Mouse (Mus musculus): ENCODE results near the gene Scgb1b29.
"Not testable (repeated sequence)": the region's sequence is repeated elsewhere in the genome, so short reads cannot be mapped to it uniquely, and the experiment has no call there.

Gene Scgb1b29

GRCm38 (mm10) chr7:32441241-32441640 lies at the start of gene Scgb1b29:
TSS of gene Scgb1b29 (plus strand) at chr7:32441541.
- DNase-seq (ENCODE audit: inconsistent ontology term): not testable (repeated sequence)

GRCm38 (mm10) chr7:32428636-32429035 lies 12.7 kb upstream of the Scgb1b29 start:
- not testable (repeated sequence) for DNase-seq (ENCODE audit: inconsistent ontology term)
